Mouse (Mus musculus) lung, embryonic 16.5 days (tissue): ENCODE data around the gene Tead3. TPM values are rescaled to one million over a fixed set of nuclear protein-coding genes. Genes with fewer than 3 reads are reported as not detected.

ENCODE experiments used
- ATAC-seq: fragments of 200-750 bp; cut with Nextera tagmentation; 2 replicates; pipeline ENCODE4 v1.8.0; 2017; ENCODE audit warnings: low read depth, mild to moderate bottlenecking, moderate library complexity
- H3K27ac ChIP-seq: fragments of 300-500 bp; sonication (generic); 2 replicates; pipeline ENCODE4 v1.5.1; 2014; ENCODE audit warnings: mild to moderate bottlenecking, control low read depth, low read length
- H3K27me3 ChIP-seq: fragments of 300-500 bp; sonication (generic); 2 replicates; pipeline ENCODE4 v1.6.1; 2014; ENCODE audit warnings: low read depth, low read length, mixed read lengths; ENCODE audit not compliant: control insufficient read depth, insufficient read depth
- H3K36me3 ChIP-seq: fragments of 300-500 bp; sonication (generic); 2 replicates; pipeline ENCODE4 v1.6.1; 2014; ENCODE audit warnings: low read length; ENCODE audit not compliant: control insufficient read depth, insufficient read depth
- H3K4me1 ChIP-seq: fragments of 300-500 bp; sonication (generic); replicated peaks from 2 replicates; pipeline ENCODE4 v1.6.1; 2014; ENCODE audit warnings: low read length, mixed read lengths; ENCODE audit not compliant: control insufficient read depth, insufficient read depth
- H3K4me2 ChIP-seq: fragments of 300-500 bp; sonication (generic); 2 replicates; pipeline ENCODE4 v1.6.1; 2014; ENCODE audit warnings: low read depth, low read length, control low read depth
- H3K4me3 ChIP-seq: fragments of 300-500 bp; sonication (generic); 2 replicates; pipeline ENCODE4 v1.5.1; 2014; ENCODE audit warnings: mild to moderate bottlenecking, low read length, control low read depth
- H3K9ac ChIP-seq: fragments of 300-500 bp; sonication (generic); 2 replicates; pipeline ENCODE4 v1.6.1; 2014; ENCODE audit warnings: low read length, control low read depth
- H3K9me3 ChIP-seq: fragments of 300-500 bp; sonication (generic); 2 replicates; pipeline ENCODE4 v1.6.1; 2016; ENCODE audit warnings: low read length; ENCODE audit not compliant: control insufficient read depth
- WGBS: fragments of 180-500 bp; shearing (Covaris S2); extraction: QIAGEN DNeasy Blood & Tissue Kit; methylation state at CpG from one replicate; pipeline ENCODE4 v1.1.7; 2014; 5-methylcytosine and 5-hydroxymethylcytosine counted together
- polyA plus RNA-seq: library from polyadenylated mRNA; unstranded; fragments of >200 nt; fragmentation: Nextera tagmentation; extraction: Ambion mirVana; gene quantifications from 2 replicates; pipeline ENCODE4 v1.2.1, GENCODE M21; 2015

Tead3 gene
- polyA plus RNA-seq, 1 experiment from 2014 or later: 11.6 TPM

- H3K4me2 ChIP-seq: peak overlapping the region; percentile 94
- H3K27ac ChIP-seq: peak overlapping the region; percentile 99
- H3K9me3 ChIP-seq: no peaks in the 10 kb centered on the region
- peak overlapping the region; percentile 84 for H3K4me3 ChIP-seq
- H3K27me3 ChIP-seq: no peaks in the 10 kb centered on the region
- H3K36me3 ChIP-seq: no peaks in the 10 kb centered on the region
- 5% methylated on average over 13 of the region's 13 CpGs for WGBS
- peaks cover 56% of the 10 kb centered on the region for H3K4me1 ChIP-seq
- ATAC-seq: no peak
- H3K9ac ChIP-seq: peak overlapping the region; percentile 96
Measured at GRCm38 (mm10) chr17:28349264-28349880, 1.2 kb downstream of the Tead3 start.

GRCm38 (mm10) chr17:28348211-28348610 is 2.4 kb downstream of the Tead3 start:
- Histone ChIP-seq H3K36me3 (0 out of 2 replicates have a peak, but pooled peaks cover under 1% of the 10 kb centered on the region), H3K4me1 (peaks cover 66% of the 10 kb centered on the region), H3K9ac (peak overlapping the region; percentile 96), H3K27me3 (no peaks in the 10 kb centered on the region), H3K4me2 (peak overlapping the region; percentile 94), H3K9me3 (no peaks in the 10 kb centered on the region), H3K27ac (peak overlapping the region; percentile 99), H3K4me3 (peak overlapping the region; percentile 84)
- ATAC-seq: no peak
- WGBS: 29% methylated on average over 6 of the region's 6 CpGs

DNA sequence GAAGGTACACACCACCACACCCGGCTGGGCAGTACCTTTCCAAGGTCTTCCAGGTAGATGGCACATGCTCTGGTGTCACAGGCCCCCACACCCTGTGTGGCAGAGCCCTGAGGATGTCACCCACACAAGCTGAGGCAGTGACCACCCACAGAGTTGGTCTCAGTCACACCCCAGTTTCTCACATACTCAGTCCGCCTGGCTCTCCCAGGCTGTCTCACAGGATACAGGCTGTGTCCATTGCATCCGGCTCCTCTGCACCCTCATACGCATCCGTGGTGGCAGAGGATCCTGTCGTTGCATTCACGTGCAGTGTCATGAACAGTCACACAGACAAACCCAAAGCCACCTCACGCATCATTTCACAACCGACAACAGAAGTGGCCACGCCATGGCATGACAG is 3.3 kb downstream of the Tead3 start:
- 59% methylated on average over 10 of the region's 10 CpGs for WGBS
- no peak overlapping the region for H3K4me3 ChIP-seq
- no peaks in the 10 kb centered on the region for H3K9me3 ChIP-seq
- peaks cover 66% of the 10 kb centered on the region for H3K4me1 ChIP-seq
- peak overlapping the region; percentile 32 for H3K9ac ChIP-seq
- no peak for ATAC-seq
- H3K36me3 ChIP-seq: 0 out of 2 replicates have a peak, but pooled peaks cover 2% of the 10 kb centered on the region
- peak overlapping the region; percentile 15; the same call in 1 of the 2 replicates for H3K4me2 ChIP-seq
- H3K27ac ChIP-seq: no peak overlapping the region; the same call in 1 of the 2 replicates
- no peaks in the 10 kb centered on the region for H3K27me3 ChIP-seq

- 3% methylated on average over 10 of the region's 10 CpGs for WGBS
- H3K27me3 ChIP-seq: no peaks in the 10 kb centered on the region
- 0 out of 2 replicates have a peak, but pooled peaks cover 2% of the 10 kb centered on the region for H3K36me3 ChIP-seq
- H3K9ac ChIP-seq: peak overlapping the region; percentile 67
- H3K4me1 ChIP-seq: peaks cover 69% of the 10 kb centered on the region
- peak overlapping the region; percentile 98 for H3K27ac ChIP-seq
- H3K9me3 ChIP-seq: no peaks in the 10 kb centered on the region
- peak; percentile 12; the same call in 1 of the 2 replicates for ATAC-seq
- H3K4me2 ChIP-seq: peak overlapping the region; percentile 57
- peak overlapping the region; percentile 32 for H3K4me3 ChIP-seq
Measured at GRCm38 (mm10) chr17:28345882-28346281, 4.7 kb downstream of the Tead3 start.

GRCm38 (mm10) chr17:28345271-28345721 is 5.3 kb downstream of the Tead3 start:
- peak overlapping the region; percentile 67 for H3K9ac ChIP-seq
- H3K27ac ChIP-seq: peak overlapping the region; percentile 98
- 2% methylated on average over 6 of the region's 8 CpGs for WGBS
- H3K4me1 ChIP-seq: peaks cover 75% of the 10 kb centered on the region
- H3K9me3 ChIP-seq: no peaks in the 10 kb centered on the region
- peak overlapping the region; percentile 32 for H3K4me3 ChIP-seq
- H3K36me3 ChIP-seq: 0 out of 2 replicates have a peak, but pooled peaks cover 2% of the 10 kb centered on the region
- ATAC-seq: peak; percentile 8
- peak overlapping the region; percentile 57 for H3K4me2 ChIP-seq
- H3K27me3 ChIP-seq: no peaks in the 10 kb centered on the region

DNA sequence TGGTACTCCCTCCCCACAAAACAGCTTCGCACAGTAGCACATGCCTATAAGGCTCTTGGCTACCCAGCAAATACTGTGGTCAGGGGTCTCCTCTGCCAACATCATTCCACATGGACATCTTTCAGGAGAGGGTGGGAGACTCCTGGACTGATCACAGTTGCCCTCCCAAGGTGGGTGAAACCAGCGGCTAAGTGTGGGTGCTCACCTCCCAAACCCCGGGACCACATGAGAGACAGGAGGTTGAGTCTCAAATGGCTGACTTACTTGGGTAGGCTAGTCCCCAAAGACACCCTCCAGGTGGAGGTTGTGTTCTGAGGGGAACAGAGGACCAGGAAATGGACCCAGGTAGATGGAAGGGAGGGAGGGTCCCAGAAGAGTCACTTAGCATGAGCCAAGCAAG is 5.9 kb downstream of the Tead3 start:
- Histone ChIP-seq H3K4me3 (no peak overlapping the region), H3K36me3 (peaks cover 6% of the 10 kb centered on the region), H3K4me2 (peak overlapping the region; percentile 57), H3K27me3 (no peaks in the 10 kb centered on the region), H3K4me1 (peaks cover 78% of the 10 kb centered on the region), H3K9me3 (no peaks in the 10 kb centered on the region), H3K27ac (peak overlapping the region; percentile 98), H3K9ac (peak overlapping the region; percentile 67)
- ATAC-seq: no peak
- WGBS: 51% methylated on average over 3 of the region's 3 CpGs

DNA sequence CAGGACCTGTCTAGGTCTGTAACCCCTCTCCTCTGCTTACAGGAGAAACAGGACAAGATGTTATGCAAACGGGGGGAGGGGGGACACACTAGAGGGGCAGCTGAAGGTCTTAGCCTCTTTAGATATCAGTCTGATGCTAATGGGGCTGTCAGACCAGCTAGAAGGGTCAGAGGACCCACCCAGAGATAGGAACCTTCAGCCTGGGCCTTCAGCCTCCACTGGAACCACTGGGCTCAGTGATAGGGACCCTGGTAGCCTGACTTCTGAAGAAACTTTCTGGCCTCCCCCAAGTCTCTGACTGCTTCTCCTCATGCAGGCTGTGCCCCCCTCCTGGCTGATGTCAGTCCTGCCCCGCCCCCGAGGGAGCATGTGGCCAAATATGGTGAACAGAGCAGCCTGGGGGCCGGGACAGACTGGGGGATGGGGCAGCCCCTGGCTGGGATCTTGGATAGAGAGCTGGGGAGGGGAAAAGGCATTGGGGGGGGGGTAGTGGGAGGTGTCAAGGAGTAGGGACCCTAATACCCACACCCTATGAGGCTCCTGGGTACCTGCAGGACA is 6.5 kb downstream of the Tead3 start:
- Histone ChIP-seq H3K9ac (peak overlapping the region; percentile 67), H3K9me3 (no peaks in the 10 kb centered on the region), H3K27ac (peak overlapping the region; percentile 38), H3K4me1 (peaks cover 78% of the 10 kb centered on the region), H3K36me3 (peaks cover 11% of the 10 kb centered on the region), H3K4me2 (no peak overlapping the region; the same call in 1 of the 2 replicates), H3K27me3 (no peaks in the 10 kb centered on the region), H3K4me3 (no peak overlapping the region)
- ATAC-seq: no peak; the same call in 1 of the 2 replicates
- 18% methylated on average over 4 of the region's 4 CpGs for WGBS

GRCm38 (mm10) chr17:28341091-28341490 is 9.5 kb downstream of the Tead3 start:
- H3K27ac ChIP-seq: peak overlapping the region; percentile 93
- WGBS: 3% methylated on average over 26 of the region's 26 CpGs
- H3K4me2 ChIP-seq: peak overlapping the region; percentile 61
- peaks cover 47% of the 10 kb centered on the region for H3K4me1 ChIP-seq
- H3K9me3 ChIP-seq: no peaks in the 10 kb centered on the region
- peak overlapping the region; percentile 32 for H3K4me3 ChIP-seq
- peak; percentile 87 for ATAC-seq
- H3K27me3 ChIP-seq: no peaks in the 10 kb centered on the region
- peak overlapping the region; percentile 63 for H3K9ac ChIP-seq
- H3K36me3 ChIP-seq: peaks cover 24% of the 10 kb centered on the region

GRCm38 (mm10) chr17:28340578-28340977 is 10.0 kb downstream of the Tead3 start:
- H3K9ac ChIP-seq: peak overlapping the region; percentile 63
- WGBS: 46% methylated on average over 7 of the region's 7 CpGs
- H3K4me3 ChIP-seq: peak overlapping the region; percentile 32
- H3K27ac ChIP-seq: peak overlapping the region; percentile 93
- H3K27me3 ChIP-seq: no peaks in the 10 kb centered on the region
- H3K4me1 ChIP-seq: peaks cover 42% of the 10 kb centered on the region
- H3K36me3 ChIP-seq: peaks cover 29% of the 10 kb centered on the region
- no peaks in the 10 kb centered on the region for H3K9me3 ChIP-seq
- peak; percentile 37 for ATAC-seq
- peak overlapping the region; percentile 61 for H3K4me2 ChIP-seq
